Mouse (Mus musculus): ENCODE results near the gene Mbd5. TPM values are rescaled to one million over a fixed set of nuclear protein-coding genes. Genes with fewer than 3 reads are reported as not detected.

Mbd5 gene
- polyA plus RNA-seq, 1 experiment from 2014 or later: 5.5 TPM

GRCm38 (mm10) chr2:49272295-49272967, 323.1 kb downstream of the Mbd5 start:
- H3K4me1 ChIP-seq (replicated peaks): no peaks in the 10 kb centered on the region
- no peaks in the 10 kb centered on the region for H3K27me3 ChIP-seq
- ATAC-seq (ENCODE audit: low read depth): no peak
- H3K27ac ChIP-seq: no peak overlapping the region
- no peak overlapping the region for H3K4me2 ChIP-seq
- WGBS (ENCODE audit: insufficient replicate concordance): 44% methylated on average over 11 of the region's 11 CpGs
- no peak overlapping the region for H3K9ac ChIP-seq
- no peak overlapping the region for H3K4me3 ChIP-seq (replicated peaks)
- H3K36me3 ChIP-seq: no peaks in the 10 kb centered on the region
- no peaks in the 10 kb centered on the region for H3K9me3 ChIP-seq (replicated peaks)
- no peak for DNase-seq

- no peak overlapping the region for H3K27ac ChIP-seq
- ATAC-seq (ENCODE audit: low read depth): no peak
- no peak overlapping the region for H3K9ac ChIP-seq
- no peak overlapping the region for H3K4me2 ChIP-seq
- no peak for DNase-seq
- WGBS (ENCODE audit: insufficient replicate concordance): 57% methylated on average over 4 of the region's 4 CpGs
- H3K4me1 ChIP-seq (replicated peaks): no peaks in the 10 kb centered on the region
- H3K4me3 ChIP-seq (replicated peaks): no peak overlapping the region
- no peaks in the 10 kb centered on the region for H3K36me3 ChIP-seq
- no peaks in the 10 kb centered on the region for H3K9me3 ChIP-seq (replicated peaks)
- no peaks in the 10 kb centered on the region for H3K27me3 ChIP-seq
Measured at GRCm38 (mm10) chr2:49276017-49276722, 326.9 kb downstream of the Mbd5 start.

GRCm38 (mm10) chr2:49280496-49280895, 331.2 kb downstream of the Mbd5 start:
- Histone ChIP-seq H3K4me3 (replicated peaks) (no peak overlapping the region), H3K4me1 (replicated peaks) (no peaks in the 10 kb centered on the region), H3K27me3 (no peaks in the 10 kb centered on the region), H3K9ac (no peak overlapping the region), H3K9me3 (replicated peaks) (no peaks in the 10 kb centered on the region), H3K4me2 (no peak overlapping the region), H3K27ac (no peak overlapping the region), H3K36me3 (no peaks in the 10 kb centered on the region)
- no peak for DNase-seq
- ATAC-seq (ENCODE audit: low read depth): no peak

- Histone ChIP-seq H3K9ac (no peak overlapping the region), H3K27me3 (no peaks in the 10 kb centered on the region), H3K27ac (no peak overlapping the region), H3K4me1 (replicated peaks) (no peaks in the 10 kb centered on the region), H3K36me3 (no peaks in the 10 kb centered on the region), H3K4me3 (replicated peaks) (no peak overlapping the region), H3K4me2 (no peak overlapping the region), H3K9me3 (replicated peaks) (no peaks in the 10 kb centered on the region)
- ATAC-seq (ENCODE audit: low read depth) (no peak), DNase-seq (no peak)
Measured at GRCm38 (mm10) chr2:49283583-49283982, 334.3 kb downstream of the Mbd5 start.

GRCm38 (mm10) chr2:49286965-49287364, 337.7 kb downstream of the Mbd5 start:
- H3K4me3 ChIP-seq (replicated peaks): no peak overlapping the region
- no peak overlapping the region for H3K4me2 ChIP-seq
- DNase-seq (no peak), ATAC-seq (ENCODE audit: low read depth) (no peak)
- no peaks in the 10 kb centered on the region for H3K9me3 ChIP-seq (replicated peaks)
- H3K27me3 ChIP-seq: no peaks in the 10 kb centered on the region
- no peak overlapping the region for H3K9ac ChIP-seq
- no peaks in the 10 kb centered on the region for H3K4me1 ChIP-seq (replicated peaks)
- WGBS (ENCODE audit: insufficient replicate concordance): 28% methylated on average over 1 of the region's 1 CpGs
- no peak overlapping the region for H3K27ac ChIP-seq
- H3K36me3 ChIP-seq: no peaks in the 10 kb centered on the region

- Histone ChIP-seq H3K4me1 (replicated peaks) (no peaks in the 10 kb centered on the region), H3K4me2 (no peak overlapping the region), H3K9me3 (replicated peaks) (no peaks in the 10 kb centered on the region), H3K36me3 (no peaks in the 10 kb centered on the region), H3K9ac (no peak overlapping the region), H3K27me3 (no peaks in the 10 kb centered on the region), H3K27ac (no peak overlapping the region), H3K4me3 (replicated peaks) (no peak overlapping the region)
- DNase-seq (no peak), ATAC-seq (ENCODE audit: low read depth) (no peak)
- WGBS (ENCODE audit: insufficient replicate concordance): 65% methylated on average over 2 of the region's 2 CpGs
Measured at GRCm38 (mm10) chr2:49291709-49292108, 342.4 kb downstream of the Mbd5 start.

- Histone ChIP-seq H3K4me3 (replicated peaks) (peak overlapping the region; percentile 56), H3K4me2 (peak overlapping the region; percentile 64), H3K27me3 (no peaks in the 10 kb centered on the region), H3K4me1 (replicated peaks) (peaks cover 4% of the 10 kb centered on the region), H3K9me3 (replicated peaks) (no peaks in the 10 kb centered on the region), H3K27ac (no peak overlapping the region), H3K36me3 (no peaks in the 10 kb centered on the region), H3K9ac (peak overlapping the region; percentile 36; the same call in 1 of the 2 replicates)
- ATAC-seq (ENCODE audit: low read depth) (peak; percentile 59), DNase-seq (peak; percentile 51)
- 32% methylated on average over 19 of the region's 19 CpGs for WGBS (ENCODE audit: insufficient replicate concordance)
Measured at GRCm38 (mm10) chr2:49312629-49313447, 363.5 kb downstream of the Mbd5 start.

- no peak for ATAC-seq (ENCODE audit: low read depth)
Measured at GRCm38 (mm10) chr2:49333594-49333993, 384.3 kb downstream of the Mbd5 start.

GRCm38 (mm10) chr2:49335267-49335666, 386.0 kb downstream of the Mbd5 start:
- 77% methylated on average over 9 of the region's 9 CpGs for WGBS (ENCODE audit: insufficient replicate concordance)
- no peak overlapping the region for H3K4me2 ChIP-seq
- H3K4me1 ChIP-seq (replicated peaks): no peaks in the 10 kb centered on the region
- H3K9ac ChIP-seq: no peak overlapping the region
- H3K27ac ChIP-seq: no peak overlapping the region
- no peaks in the 10 kb centered on the region for H3K27me3 ChIP-seq
- no peaks in the 10 kb centered on the region for H3K36me3 ChIP-seq
- H3K9me3 ChIP-seq (replicated peaks): no peaks in the 10 kb centered on the region
- no peak for ATAC-seq (ENCODE audit: low read depth)
- H3K4me3 ChIP-seq (replicated peaks): no peak overlapping the region
- no peak for DNase-seq

More at GRCm38 (mm10) chr2:49333594-49333993, 384.3 kb downstream of the Mbd5 start:
- H3K36me3 ChIP-seq: no peaks in the 10 kb centered on the region
- H3K27ac ChIP-seq: no peak overlapping the region
- no peak overlapping the region for H3K4me2 ChIP-seq
- no peaks in the 10 kb centered on the region for H3K27me3 ChIP-seq
- WGBS (ENCODE audit: insufficient replicate concordance): 80% methylated on average over 7 of the region's 7 CpGs
- no peaks in the 10 kb centered on the region for H3K4me1 ChIP-seq (replicated peaks)
- H3K9ac ChIP-seq: no peak overlapping the region
- H3K9me3 ChIP-seq (replicated peaks): no peaks in the 10 kb centered on the region
- no peak overlapping the region for H3K4me3 ChIP-seq (replicated peaks)
- no peak for DNase-seq

- no peak overlapping the region for H3K27ac ChIP-seq
- H3K9ac ChIP-seq: no peak overlapping the region
- H3K36me3 ChIP-seq: no peaks in the 10 kb centered on the region
- H3K4me2 ChIP-seq: no peak overlapping the region
- H3K4me3 ChIP-seq (replicated peaks): no peak overlapping the region
- ATAC-seq (ENCODE audit: low read depth) (no peak), DNase-seq (no peak)
- WGBS (ENCODE audit: insufficient replicate concordance): 49% methylated on average over 2 of the region's 2 CpGs
- H3K27me3 ChIP-seq: no peaks in the 10 kb centered on the region
- H3K4me1 ChIP-seq (replicated peaks): no peaks in the 10 kb centered on the region
- no peaks in the 10 kb centered on the region for H3K9me3 ChIP-seq (replicated peaks)
Measured at GRCm38 (mm10) chr2:49344287-49344686, 395.0 kb downstream of the Mbd5 start.

- no peak for DNase-seq
- 46% methylated on average over 2 of the region's 2 CpGs for WGBS (ENCODE audit: insufficient replicate concordance)
- H3K36me3 ChIP-seq: no peaks in the 10 kb centered on the region
Measured at GRCm38 (mm10) chr2:49345786-49346185, 396.5 kb downstream of the Mbd5 start.

More at GRCm38 (mm10) chr2:49345786-49346185, 396.5 kb downstream of the Mbd5 start:
- no peak for ATAC-seq (ENCODE audit: low read depth)
- no peaks in the 10 kb centered on the region for H3K27me3 ChIP-seq
- H3K9ac ChIP-seq: no peak overlapping the region
- peaks cover 6% of the 10 kb centered on the region; the same call in 1 of the 2 replicates for H3K4me1 ChIP-seq (replicated peaks)
- no peak overlapping the region for H3K4me3 ChIP-seq (replicated peaks)
- H3K27ac ChIP-seq: no peak overlapping the region
- no peak overlapping the region for H3K4me2 ChIP-seq
- H3K9me3 ChIP-seq (replicated peaks): no peaks in the 10 kb centered on the region
